Mouse (Mus musculus) granulocyte monocyte progenitor cell, adult 5-6 weeks (primary cell): ENCODE data around the gene Slc31a2. TPM values are rescaled to one million over a fixed set of nuclear protein-coding genes. Genes with fewer than 3 reads are reported as not detected.

Source experiments
- ATAC-seq: replicated peaks from 2 replicates; pipeline ENCODE4 v1.8.0; 2016; ENCODE audit warnings: mild to moderate bottlenecking, moderate TSS enrichment, inconsistent platforms; ENCODE audit not compliant: poor library complexity, severe bottlenecking
- total RNA-seq, 2 experiments: library from RNA; stranded (forward) in 1 of 2; stranded (reverse) in 1 of 2; fragments of 200-712, 200-1000 nt in 1 of 2; fragments of >200 nt in 1 of 2; fragmentation: Nextera tagmentation in 1 of 2; gene quantifications; 2 replicates each; pipeline ENCODE4 v1.2.3; 2014 to 2017

The Slc31a2 gene
- total RNA-seq, 2 experiments from 2014 or later, result 18.7 to 39.4 TPM

DNA sequence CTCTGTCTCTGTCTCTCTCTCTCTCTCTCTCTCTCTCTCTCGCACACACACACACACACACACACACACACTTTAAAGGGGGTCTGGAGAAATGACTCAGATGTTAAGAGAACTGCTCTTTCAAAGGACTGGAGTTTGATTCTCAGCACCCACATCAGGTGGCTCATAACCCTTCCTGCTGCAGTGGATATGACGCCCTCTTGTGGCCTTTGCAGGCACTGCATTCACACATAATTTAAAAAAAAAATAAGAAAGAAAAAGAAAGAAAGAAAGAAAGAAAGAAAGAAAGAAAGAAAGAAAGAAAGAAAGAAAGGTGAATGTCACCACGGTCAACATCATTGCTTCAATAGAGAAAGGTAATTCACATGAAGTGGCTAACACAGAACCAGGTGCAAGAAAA lies 14.9 kb downstream of the Slc31a2 start:
- ATAC-seq, result no peak

DNA sequence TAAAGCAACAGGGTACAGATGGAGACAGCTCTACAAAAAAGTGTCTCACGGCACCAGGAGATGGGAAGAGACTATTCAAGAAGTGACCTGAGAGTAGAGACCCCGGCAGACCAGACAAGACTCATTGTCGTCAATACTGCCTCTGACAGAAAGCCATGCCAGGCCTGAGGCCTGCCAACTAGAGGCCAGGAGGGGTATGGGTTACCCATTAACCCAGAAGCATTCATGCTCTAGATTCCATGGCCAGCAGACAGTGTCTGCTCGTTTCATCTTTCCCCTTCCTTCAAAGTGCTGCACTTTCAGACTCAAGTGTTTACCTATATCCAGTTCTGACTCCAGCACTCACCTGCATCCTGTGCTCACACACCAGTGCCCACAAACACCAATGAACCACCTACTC lies 15.7 kb downstream of the Slc31a2 start:
- no peak for ATAC-seq

DNA sequence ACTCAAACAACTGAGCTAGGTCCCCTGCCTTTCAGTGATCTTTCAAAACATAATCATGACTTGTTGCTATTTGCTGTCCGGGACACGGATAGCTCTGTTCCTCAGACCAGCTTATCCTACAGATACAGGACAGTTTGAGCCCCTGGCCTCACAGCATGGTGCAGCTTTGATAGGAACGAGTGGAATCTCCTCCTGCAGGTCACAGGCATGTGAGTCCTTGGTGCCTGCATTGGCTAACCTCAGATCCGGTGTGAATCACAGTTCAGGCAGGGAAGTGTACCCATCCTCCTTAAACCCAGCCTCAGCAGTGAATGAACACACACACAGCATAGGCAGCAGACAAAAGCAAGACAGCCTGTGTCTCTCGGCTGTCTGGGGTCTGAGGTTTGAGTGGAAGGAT lies 19.0 kb downstream of the Slc31a2 start:
- no peak for ATAC-seq

DNA sequence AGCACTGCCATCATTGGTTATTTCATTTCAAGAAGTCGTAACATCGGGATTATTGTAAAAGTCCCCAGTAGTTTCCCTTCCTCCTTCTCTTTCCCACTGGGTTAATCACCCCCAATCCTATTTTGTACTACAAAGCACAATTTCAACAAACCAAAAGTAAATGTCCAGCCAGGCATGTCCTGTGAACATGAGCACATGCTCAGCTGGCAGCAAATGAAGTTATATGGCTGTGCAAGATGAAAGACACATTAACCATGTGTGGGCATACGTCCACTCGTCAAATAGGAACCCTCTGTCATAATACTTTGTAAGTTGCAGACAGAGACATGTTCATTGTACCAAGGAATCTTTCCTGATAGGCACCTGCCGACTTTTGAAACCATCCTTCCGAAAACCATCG lies 20.6 kb downstream of the Slc31a2 start:
- no peak; the same call in 1 of the 2 replicates for ATAC-seq

DNA sequence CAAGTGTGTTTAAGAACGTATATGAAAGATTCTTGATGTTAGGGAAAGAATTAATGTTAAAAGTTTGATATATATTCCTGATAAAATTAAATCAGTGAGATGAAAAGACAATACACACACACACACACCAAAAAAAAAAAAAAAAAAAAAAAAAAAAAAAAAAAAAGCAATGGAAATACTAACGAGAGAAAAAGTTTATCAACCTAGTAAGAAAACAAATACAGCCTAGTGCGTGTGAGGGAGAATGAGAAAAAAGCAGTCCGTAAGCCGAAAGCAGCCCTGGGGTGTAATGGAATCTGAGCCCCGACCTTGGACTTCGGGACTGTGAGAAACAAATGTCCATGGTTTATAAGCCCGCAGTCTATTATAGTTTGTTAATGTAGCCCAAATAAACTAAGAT lies 23.2 kb downstream of the Slc31a2 start:
- no peak for ATAC-seq

DNA sequence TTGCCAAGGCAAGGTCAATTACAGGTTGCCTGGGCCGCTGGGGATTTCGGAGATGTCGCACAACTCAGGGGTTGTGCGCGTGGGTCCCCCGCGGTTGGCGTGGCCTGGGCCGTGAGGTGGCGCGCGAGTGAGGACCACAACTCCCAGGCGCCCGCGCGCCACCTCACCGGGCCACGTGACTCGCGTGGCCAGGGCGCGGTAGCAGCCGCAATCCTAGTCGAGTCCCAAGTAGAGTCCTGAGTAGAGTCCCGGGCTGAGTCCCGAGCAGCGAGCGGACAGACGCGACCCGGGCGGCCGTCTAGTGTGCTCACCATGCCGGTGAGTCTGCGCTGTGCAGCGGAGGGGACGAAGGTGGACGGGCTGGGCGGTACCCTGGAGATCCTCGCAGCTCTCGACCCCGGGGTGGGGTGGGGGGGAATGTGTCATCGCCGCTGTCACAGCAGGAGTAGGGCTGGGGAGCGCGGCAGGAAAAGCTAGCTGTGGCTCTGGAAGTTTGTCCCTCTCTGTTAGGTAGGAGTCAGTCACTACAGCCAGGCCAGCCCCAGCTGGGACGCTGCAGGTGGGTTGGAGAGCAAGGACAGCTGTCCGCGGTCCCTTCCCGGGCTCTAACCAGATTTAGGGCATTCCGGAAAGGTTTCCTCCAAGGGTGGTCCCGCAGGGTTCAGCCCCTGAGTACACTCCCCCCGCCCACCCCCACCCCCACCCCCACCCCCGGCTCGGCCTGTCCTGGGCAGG lies 24.1 kb downstream of the Slc31a2 start:
- peak; percentile 33 for ATAC-seq

DNA sequence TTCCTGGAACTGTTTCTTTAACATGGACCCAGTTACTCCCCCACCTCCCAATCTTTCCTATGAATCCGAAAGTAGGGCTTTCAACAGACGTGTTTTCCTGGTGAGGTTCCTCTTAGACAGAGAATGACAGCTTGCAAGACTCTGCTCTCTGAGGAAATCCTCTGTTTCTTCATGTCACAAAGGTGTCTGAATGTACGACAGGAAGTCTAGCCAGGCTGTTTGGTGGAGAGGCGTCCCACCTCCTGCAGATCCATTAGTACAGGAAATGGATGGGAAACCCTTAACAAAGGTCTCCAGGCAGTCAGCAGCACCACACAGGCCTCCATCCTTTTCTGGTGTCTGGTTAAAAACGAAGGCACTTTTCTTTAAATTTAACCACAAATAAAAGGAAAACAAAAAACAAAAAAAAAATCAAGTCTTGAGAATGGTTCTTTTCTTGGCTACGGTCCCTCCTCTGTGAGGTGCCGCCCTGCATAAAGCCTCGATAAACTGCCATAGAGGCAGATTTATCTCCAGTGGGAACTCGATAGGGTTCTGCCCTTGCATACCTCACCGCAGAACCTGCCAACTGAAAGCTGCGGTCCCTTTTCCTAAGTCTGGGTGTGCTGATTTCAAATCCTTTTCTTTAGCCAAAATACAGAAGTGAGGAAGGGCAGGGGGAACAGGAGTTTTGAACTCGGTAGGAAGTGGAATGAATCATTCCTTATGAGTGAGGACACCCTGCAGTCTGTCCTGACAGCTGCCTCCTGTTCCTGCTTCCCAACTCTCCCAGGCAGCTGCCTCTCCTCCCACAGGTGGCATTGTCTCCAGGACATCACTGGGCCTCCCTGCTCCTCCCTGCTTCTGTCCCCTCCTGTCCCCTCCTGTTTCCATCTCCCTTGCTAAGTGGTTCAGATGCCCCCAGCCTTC lies 24.9 kb downstream of the Slc31a2 start:
- ATAC-seq, result peak; percentile 35

DNA sequence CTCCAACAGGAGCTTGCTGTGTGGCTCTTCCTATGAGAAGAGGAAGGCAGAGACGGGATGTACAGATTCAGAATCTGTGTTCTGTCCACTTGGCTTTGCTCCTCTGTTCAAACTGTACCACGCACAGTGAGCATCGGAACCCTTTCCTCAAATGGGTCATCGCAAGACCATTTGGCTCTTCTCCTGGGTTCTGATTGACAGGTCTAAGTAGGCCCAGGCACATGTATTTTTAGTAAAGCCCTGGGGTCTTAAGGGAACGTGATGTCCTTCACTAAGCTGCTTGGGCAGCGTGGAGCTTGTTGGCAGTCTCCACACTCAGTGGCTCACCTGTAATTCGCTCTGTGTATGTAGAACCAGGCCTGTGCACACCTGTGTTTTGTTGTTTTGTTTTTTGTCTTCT lies 26.9 kb downstream of the Slc31a2 start:
- ATAC-seq, result no peak

DNA sequence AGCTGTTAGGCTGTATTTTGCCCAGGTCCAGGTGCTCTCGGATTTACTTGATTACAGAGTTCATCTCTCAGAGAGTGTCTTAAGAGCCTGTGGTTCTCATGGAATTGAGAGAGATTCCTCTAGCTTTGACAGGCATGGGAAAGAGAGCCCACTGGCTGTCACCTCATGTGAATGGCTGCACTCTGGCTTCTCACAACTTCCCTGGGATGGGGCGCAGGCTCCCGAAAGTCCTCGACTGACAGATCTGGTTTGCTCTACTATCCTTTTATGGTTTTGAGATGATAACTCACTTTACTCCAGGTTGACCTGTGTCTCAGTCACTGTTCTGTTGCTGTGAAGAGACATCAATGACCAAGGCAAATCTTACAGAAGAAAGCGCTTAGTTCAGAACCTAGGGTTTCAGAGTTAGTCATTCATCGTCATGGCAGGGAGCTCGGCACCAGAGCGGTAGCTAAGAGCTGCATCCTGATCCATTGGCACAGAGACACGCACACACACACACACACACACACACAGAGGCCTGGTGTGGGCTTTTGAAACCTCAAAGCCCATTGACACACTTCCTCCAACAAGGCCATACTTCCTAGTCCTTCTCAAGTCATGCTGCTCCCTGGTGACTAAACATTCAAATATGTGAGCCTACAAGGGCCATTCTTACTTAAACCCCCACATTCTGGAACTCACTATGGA lies 28.6 kb downstream of the Slc31a2 start:
- ATAC-seq, result peak; percentile 72

DNA sequence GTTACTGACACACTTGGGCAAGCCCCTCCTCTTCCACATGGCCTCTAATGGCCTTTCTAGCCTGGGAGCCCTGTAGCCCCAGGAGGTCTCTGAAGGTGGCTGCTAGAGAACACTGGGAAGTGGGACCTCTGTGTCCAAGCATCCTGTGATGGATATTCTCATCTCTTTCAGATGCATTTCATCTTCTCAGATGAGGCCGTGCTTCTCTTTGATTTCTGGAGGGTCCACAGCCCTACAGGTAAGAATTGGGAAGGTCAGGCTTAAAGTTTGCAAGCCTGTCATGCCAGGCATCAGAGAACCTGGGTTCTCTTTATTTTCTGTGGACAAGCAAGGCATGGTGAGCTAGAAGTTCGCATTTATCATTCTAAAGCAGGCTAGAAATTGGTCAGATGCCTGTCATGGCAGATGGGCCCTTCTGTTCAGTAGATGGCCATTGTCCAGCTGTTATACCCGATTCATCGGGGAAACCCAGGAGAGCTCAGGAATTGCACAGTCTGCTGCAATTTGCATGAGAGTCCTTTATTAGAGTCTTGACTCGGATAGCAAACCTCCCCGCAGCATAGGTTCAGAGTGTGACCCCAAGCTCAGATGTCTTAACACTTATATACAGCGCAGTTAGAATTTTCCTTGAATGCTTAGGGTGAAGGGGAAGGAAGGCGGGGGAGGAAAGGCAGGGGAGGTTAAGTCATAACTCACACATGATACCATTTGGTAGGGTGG lies 30.3 kb downstream of the Slc31a2 start:
- ATAC-seq, result no peak

DNA sequence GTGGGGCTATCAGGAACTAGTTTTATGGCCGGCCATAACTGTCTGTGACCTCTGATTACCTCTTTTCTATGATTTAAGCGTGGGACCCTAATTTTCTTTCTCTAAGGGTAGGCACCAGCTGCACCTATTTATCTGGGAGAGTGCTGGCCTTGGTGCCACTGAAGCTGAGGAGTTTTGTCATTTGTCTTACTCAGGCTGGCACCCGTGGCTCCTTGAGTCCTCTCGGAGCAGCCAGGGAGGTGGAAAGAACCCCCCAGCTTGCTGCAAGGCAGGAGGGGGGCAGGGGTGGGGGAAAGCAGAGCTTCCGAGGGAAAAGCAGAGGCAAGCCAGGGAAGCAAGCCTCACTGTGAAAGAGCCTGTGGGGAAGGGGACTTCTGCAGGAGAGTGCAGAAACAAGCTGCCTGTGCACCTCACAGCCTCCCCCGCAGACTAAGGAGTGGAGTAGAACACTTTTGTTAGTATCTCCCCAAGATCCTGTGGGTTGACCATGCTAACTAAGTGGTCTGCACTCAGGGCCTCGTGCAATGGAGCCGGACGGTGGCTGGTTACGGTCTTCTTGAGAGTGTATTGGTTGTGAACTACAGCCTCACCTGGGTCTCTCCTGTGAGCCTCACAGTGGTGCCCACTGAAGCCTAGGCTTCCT lies 31.0 kb downstream of the Slc31a2 start:
- no peak for ATAC-seq

DNA sequence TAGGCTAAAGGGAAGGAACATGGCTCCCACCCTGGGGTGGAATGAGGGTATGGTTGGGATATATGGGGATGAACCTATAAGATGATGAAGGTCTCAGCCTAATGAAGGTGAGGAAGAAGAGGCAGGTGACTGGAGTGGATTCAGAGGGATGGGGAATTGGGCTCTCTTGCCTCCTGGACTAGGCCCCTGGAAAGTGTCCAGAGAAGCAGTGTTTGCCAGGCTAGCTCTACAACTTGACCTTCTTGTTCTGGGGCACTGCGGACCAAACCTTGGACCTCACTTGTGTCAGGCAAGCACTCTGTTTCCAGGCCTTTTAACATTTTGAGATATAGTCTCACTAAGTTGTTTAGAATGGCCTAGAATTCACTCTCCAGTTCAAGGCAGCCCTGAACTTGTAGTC lies 32.4 kb downstream of the Slc31a2 start:
- no peak for ATAC-seq

DNA sequence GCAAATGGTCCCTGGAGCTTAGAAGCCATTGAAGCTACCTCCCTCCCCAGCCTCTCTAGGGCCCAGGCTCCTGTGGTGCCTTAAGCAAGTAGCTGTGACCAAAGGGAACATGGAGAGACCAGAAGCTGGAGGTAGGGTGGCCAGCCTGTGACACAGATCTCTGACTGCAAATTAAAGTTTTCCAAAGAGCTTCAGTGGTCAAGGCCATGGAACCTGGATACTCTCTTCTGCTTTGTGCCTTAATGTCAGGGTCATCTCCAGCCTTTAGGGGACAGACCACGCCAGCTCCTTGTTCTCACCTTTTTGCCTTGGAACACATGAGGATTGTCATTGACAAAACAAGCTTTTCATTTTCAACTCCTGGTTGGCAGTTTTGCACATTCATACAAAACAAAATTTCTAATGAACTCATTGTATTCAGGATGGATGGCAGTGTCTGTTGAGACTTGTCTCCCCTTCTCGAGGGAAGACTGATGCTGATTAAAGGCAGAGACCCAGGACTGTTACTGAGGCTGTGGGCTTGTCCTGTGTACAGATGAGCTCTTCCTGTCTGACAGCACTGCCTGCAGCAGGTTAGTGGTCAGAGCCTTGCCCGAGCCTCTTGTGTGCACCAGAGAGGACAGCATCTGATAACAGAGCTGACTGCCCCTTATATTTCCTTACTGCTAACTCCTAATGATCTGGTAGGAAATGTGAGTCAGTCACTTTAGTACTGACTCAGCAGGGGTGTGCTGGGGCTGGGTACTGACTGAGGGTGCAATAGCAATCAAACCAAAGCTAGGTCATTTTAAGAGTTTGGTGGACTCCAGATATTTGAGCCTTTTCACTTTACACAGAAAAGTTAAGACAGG lies 35.1 kb downstream of the Slc31a2 start:
- ATAC-seq, result no peak

DNA sequence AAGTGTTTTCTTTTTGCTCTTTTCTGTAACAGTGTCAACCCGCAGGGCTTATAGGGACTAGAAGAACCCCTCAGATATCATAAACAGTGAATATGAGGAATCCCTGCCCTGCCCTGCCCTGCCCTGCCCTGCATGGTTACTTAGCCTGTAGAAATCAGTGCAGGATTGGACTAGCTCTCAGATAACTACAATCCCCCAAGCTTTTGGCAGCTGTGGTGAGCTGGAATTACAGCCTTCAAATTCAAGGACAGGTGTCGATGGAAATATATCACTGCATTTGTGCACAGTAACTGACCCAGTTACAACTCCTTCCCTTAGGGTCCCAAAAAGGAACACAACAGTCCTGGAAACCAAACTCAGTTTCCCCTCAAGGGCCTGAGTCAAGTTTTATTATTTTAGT lies 37.6 kb downstream of the Slc31a2 start:
- ATAC-seq, result no peak

DNA sequence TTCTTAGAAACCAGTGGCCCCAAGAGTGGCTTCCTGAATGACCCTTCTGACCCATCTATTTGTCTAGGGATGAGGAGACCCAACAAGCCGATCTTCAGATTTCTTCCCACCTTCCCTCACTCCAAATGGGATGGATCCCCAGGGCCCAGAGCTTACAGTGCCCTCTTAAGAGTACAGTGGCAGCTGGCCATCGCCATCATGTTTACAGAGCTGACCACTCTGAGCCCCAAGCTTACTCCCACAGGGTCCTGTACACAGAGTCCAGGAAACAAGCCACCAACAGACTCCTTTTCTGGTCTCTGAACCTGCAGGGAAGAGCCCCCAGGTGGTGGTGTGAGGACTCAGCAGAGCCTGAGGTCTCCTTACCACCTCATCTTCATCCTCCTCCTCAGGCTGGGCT lies 40.4 kb downstream of the Slc31a2 start:
- ATAC-seq, result no peak

DNA sequence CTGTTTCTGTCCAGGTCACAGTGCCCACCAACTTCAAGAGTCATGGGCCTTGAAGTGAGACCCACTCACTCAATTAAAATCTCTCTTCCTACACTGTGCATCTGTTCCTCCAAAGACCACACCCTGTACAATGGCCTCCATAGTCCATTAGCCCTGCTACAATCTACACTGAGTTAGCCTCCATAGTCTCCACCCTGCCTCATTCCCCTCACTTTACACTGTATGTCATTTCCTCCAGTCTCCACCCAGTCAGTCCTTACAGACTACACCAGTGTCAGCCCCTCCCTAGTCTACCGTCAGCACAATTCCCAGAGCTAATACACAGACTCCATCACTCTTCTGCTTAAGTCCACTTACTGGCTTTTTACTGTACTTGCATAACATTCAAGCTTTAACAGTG lies 40.9 kb downstream of the Slc31a2 start:
- ATAC-seq, result no peak

DNA sequence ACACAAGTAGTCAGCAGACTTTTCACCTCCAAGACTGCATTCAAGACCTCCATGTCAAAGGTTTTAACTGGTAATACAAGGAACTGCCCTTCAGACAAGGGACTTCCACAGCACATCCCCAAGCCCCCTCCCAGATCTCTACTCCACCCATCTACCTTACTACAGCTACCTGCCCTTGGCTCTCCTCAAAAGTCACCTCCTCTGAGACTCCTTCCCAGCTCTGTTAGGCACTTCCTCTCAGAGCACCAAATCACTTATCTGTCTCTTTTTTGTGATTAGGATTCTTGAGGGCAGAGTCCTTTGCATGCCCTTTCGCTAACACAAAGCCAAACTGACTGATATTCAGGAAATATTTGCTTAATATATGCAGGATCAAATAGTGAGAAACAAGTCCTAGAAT lies 43.9 kb downstream of the Slc31a2 start:
- ATAC-seq, result no peak

DNA sequence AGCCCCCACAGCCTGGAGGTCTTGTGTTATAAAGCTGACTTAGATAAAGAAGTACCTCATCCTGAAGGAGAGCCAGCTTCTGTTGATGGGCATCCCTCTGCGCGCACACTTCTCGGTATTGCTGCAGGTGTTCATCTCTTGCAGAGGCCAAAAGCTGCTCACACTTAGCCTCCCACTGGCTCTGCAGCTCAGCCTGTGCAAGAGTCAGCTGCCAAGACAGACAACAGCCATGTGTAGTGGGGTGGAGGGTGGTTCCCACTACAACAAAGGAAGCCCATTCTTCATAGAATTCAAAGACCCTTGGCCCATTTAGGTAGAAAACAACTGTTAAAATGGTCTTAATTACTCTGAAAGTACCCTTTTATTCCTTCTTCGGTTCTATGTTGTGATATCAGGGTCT lies 44.5 kb downstream of the Slc31a2 start:
- no peak for ATAC-seq

DNA sequence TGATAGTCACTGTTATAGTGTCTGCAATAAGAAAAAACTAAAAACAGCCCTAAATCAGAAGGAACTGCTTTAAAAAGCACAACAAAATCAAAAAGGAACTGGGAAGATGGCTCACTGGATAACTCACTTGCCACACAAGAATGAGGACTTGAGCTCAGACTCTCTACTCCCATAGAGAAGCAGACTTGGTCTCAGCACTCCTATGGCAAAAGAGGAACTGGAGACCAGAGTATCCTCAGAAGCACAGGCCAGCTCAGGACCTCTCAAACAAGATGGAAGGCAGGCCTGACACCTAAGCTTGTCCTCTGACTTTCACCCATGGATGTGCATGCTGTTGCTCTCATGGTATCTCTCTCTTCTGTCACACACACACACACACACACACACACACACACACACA lies 46.0 kb downstream of the Slc31a2 start:
- ATAC-seq, result peak; percentile 80
